Mouse (Mus musculus): ENCODE results near the gene Gas6. TPM values are rescaled to one million over a fixed set of nuclear protein-coding genes. Genes with fewer than 3 reads are reported as not detected.

Gas6 gene
- 1 to 10 TPM in 1 of 2 experiments, under 1 TPM in 1; 0.52 to 1.1 TPM for polyA plus RNA-seq (2017; shearing (Covaris generic))

GRCm38 (mm10) chr8:13493858-13494631 is at the start of gene Gas6:
Gas6 (minus strand) TSS chr8:13494490.

GRCm38 (mm10) chr8:13434889-13435288 is 59.4 kb downstream of the Gas6 start, which contains the start of gene Tmem255b:
Tmem255b (plus strand) TSS chr8:13435189.

Other genes starting within 250 kb of the Gas6 start
- 1 to 10 TPM in 1 of 2 experiments, under 1 TPM in 1; 0.46 to 2.0 TPM for gene Adprhl1, start 240.3 kb downstream of the Gas6 start, polyA plus RNA-seq (2017; shearing (Covaris generic))
- gene Dcun1d2, start 206.4 kb downstream of the Gas6 start, polyA plus RNA-seq (2017; shearing (Covaris generic)): 10 to 100 TPM; 32.2 to 36.3 TPM
- gene Tmco3, start 206.3 kb downstream of the Gas6 start, polyA plus RNA-seq (2017; shearing (Covaris generic)): 10 to 100 TPM; 29.6 to 38.1 TPM
- gene Tfdp1, start 155.7 kb downstream of the Gas6 start, polyA plus RNA-seq (2017; shearing (Covaris generic)): 10 to 100 TPM; 61.5 to 63.5 TPM
- under 1 TPM in 1 of 2 experiments, not detected in 1; 0.28 TPM for gene Atp4b, start 97.7 kb downstream of the Gas6 start, polyA plus RNA-seq (2017; shearing (Covaris generic))
- gene Grk1, start 89.4 kb downstream of the Gas6 start, polyA plus RNA-seq (2017; shearing (Covaris generic)): under 1 TPM in 1 of 2 experiments, not detected in 1; 0.42 TPM
- 1 to 10 TPM in 1 of 2 experiments, not detected in 1; 2.1 TPM for gene Tmem255b, start 59.3 kb downstream of the Gas6 start, polyA plus RNA-seq (2017; shearing (Covaris generic))
- under 1 TPM; 0.31 to 0.43 TPM for gene 1700029H14Rik, start 68.0 kb upstream of the Gas6 start, polyA plus RNA-seq (2017; shearing (Covaris generic))
- 100 to 1,000 TPM; 155 to 280 TPM for gene Rasa3, start 183.1 kb upstream of the Gas6 start, polyA plus RNA-seq (2017; shearing (Covaris generic))
- gene Cfap97d2, start 211.4 kb upstream of the Gas6 start, polyA plus RNA-seq (2017; shearing (Covaris generic)): 1 to 10 TPM in 1 of 2 experiments, not detected in 1; 1.5 TPM